Mouse (Mus musculus) lung, postnatal 25 days (tissue): ENCODE results near the gene Ccna1.

Experiments used
- DNase-seq: peaks from one replicate; pipeline ENCODE4 v3.0.0; 2022; ENCODE audit warnings: low spot score

Gene Ccna1

GRCm38 (mm10) chr3:55065738-55066665, 10.7 kb upstream of the Ccna1 start:
- DNase-seq: no peak

- DNase-seq: peak; percentile 36
Observed at GRCm38 (mm10) chr3:55064396-55064795, 9.1 kb upstream of the Ccna1 start.

DNA sequence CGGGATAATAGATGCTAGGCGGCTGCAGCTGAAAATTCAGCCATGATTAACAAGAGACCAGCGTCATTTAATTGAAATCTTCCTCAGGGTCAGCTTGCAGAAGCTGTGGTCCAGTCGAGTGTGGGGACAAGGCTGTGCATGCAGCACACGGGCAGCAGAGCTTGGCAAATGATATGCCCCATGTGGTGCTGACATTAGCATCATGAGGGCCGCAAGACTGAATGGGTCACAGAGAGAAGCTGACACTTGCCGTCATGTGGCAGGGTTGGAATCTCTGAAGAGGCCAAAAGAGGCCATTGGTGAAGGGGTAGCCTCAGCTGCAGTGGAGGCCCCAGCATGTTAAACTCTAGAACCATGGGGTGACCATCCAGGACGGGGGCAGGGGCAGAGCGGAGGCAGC, 7.4 kb upstream of the Ccna1 start:
- no peak for DNase-seq

DNA sequence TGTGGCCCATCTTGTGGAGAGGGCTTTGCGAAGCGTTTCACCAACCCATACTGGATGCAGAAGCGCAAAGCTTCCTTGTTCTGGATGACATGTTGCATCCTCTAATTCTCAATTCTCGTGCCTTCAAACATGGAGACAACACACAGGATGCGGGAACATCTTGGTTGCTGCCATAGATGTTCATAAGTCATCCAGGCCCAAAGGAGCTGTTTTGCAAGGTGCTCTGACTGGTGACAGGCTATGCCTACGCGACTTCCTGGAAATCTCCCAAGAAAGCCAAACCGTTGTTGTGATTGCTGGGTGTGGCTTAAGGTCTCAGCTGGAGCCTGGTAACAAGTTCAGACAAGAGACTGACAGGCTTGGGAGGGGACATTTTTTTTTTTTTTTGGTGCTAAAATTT, 1.1 kb upstream of the Ccna1 start:
- DNase-seq: no peak

- DNase-seq: no peak
Observed at GRCm38 (mm10) chr3:55055747-55056120, 433 bp upstream of the Ccna1 start.

- DNase-seq: no peak
Observed at GRCm38 (mm10) chr3:55054231-55054630, 1.1 kb downstream of the Ccna1 start.

DNA sequence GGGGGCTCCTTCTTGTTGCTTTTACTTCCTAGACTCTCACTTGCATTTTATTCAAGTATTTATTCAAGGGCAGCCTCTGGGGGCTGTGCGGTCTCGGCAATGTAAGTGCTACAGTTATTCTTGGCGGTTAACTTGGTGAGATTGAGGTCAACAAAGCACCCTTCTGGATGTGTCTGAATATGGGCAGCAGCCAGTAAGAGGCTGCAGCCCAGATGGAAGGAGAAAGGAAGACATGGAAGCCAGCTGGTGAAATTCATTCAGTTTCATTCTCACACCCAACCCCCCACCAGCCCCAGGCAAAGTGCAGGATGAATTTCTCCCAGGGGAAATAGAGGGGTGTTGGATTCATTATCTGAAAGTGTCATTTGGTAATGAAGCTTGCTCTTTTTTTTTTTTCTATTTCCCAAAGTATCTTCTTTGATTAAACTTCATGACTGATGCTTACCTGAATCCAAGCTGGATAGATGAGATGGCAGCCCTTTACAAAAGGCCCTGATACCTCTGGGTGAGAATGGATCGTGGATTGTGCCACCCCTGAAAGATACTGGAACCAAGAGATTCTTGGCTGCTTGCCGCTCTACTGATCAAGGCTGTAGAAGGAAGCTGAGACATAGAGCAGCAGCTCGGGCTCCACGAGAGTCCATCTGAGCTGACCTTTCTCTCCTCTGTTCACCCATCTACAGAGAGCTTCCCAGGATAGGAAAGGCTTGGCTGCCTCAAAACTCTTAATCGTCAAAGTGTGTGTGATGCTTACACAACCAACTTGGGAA, 10.5 kb downstream of the Ccna1 start:
- DNase-seq: no peak

DNA sequence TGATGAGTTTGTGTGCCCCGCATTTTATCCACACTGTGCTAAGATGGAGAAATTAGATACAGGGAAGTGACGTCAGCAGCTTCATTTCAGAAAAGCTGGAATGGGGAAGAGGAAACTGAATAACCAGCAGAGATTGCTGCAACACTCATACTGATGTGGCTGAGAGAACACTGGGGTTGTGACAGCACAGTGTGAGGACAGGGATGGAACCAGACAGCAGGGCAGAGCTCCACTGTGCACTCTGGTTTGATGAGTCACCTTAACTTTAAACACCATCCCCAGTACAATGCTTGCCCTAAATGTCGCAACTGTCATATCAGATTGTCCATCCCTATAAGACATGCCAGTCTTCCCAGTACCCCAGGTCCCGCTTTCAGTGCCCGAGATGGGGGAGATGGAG, 17.7 kb downstream of the Ccna1 start:
- DNase-seq: no peak

GRCm38 (mm10) chr3:55027271-55027840, 27.9 kb downstream of the Ccna1 start:
- no peak for DNase-seq

- DNase-seq: no peak
Observed at GRCm38 (mm10) chr3:55025502-55025901, 29.8 kb downstream of the Ccna1 start.

GRCm38 (mm10) chr3:55023347-55023746, 32.0 kb downstream of the Ccna1 start:
- DNase-seq: no peak

DNA sequence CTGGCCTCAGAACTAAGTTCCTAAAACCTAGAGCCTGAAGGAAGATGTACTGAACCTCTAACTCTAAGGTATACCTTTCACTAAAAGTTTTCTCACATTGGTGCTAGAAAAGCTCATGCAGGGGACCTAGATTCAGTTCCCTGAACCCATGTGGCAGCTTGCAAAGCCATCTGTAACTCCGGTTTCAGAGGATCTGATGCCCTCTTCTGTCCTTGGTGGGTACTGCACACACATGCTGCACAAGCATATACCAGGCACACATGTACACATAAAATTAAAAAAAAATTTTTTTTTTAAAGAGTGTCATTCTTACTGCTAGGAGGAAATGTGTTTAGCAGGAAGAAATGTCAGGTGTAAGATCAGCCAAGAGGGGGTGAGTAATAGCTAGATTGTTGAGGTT, 33.1 kb downstream of the Ccna1 start:
- DNase-seq: no peak

GRCm38 (mm10) chr3:55012536-55012935, 42.8 kb downstream of the Ccna1 start:
- DNase-seq: no peak

GRCm38 (mm10) chr3:55011681-55012080, 43.6 kb downstream of the Ccna1 start:
- no peak for DNase-seq

DNA sequence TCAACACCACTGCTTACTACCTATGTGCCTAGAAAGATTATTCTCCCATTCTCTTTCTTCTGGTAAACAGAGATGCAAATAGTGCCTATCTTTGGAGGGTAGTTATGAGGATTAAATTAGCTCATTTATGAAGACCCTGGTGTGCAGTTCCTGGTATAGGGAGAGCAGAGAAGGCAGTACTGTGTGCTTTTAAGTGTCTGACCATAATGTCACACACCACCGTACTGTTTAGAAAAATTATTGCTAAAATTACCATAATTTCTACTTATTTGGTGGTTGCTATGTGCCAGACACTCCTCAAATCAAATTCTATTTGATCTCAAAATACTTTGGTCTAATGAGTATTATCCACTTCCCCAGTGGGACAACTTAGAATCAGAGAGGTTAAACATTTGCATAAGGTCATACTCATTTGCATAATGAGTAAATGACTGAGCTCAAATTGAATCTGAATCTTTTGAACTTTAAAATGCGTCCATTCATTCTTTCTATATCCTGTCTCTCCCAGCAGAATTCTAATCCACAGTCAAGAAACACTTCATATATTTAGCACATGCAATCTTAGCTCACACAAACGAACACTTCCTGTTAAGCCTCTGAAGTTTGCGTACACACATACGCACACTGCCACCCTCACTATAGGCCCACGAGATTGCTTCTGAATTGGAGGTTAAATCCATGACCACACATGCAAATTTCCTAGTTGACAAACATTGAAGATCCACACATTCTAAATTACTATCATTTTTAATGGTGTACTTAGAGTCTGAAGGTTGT, 46.1 kb downstream of the Ccna1 start:
- no peak for DNase-seq

GRCm38 (mm10) chr3:55004036-55004435, 51.3 kb downstream of the Ccna1 start:
- DNase-seq: no peak

GRCm38 (mm10) chr3:55001677-55002076, 53.6 kb downstream of the Ccna1 start:
- DNase-seq: no peak
